Mouse (Mus musculus) E14TG2a.4 (cell line): ENCODE results near the gene Ccl6.

Experiments used
- H3K27me3 ChIP-seq: 2 replicates; pipeline ENCODE4 v1.6.1; 2014; ENCODE audit warnings: low read length, control low read depth; ENCODE audit not compliant: insufficient read depth
- H3K36me3 ChIP-seq: 2 replicates; pipeline ENCODE4 v1.6.1; 2014; ENCODE audit warnings: low read length, control low read depth; ENCODE audit not compliant: insufficient read depth
- H3K4me1 ChIP-seq: replicated peaks from 2 replicates; pipeline ENCODE4 v1.6.1; 2014; ENCODE audit warnings: low read depth, low read length, control low read depth
- H3K4me3 ChIP-seq: replicated peaks from 2 replicates; pipeline ENCODE4 v1.5.1; 2014; ENCODE audit warnings: mild to moderate bottlenecking, low read length
- H3K9me3 ChIP-seq: 2 replicates; pipeline ENCODE4 v1.6.1; 2014; ENCODE audit warnings: low read length, control low read depth
- CTCF ChIP-seq: conservative IDR thresholded peaks from 2 replicates; pipeline ENCODE4 v1.5.1; 2014; ENCODE audit warnings: low read length
- NANOG ChIP-seq: IDR thresholded peaks from 2 replicates; pipeline ENCODE4 v1.6.1; 2014; ENCODE audit warnings: borderline replicate concordance, low read length, mixed read lengths
- POU5F1 ChIP-seq: IDR thresholded peaks from 2 replicates; pipeline ENCODE4 v1.6.1; 2014; ENCODE audit warnings: low read length, borderline replicate concordance

Gene Ccl6

GRCm38 (mm10) chr11:83572834-83573233, 20.1 kb downstream of the Ccl6 start:
- no peaks in the 10 kb centered on the region for H3K27me3 ChIP-seq
- no peaks in the 10 kb centered on the region for H3K36me3 ChIP-seq
- no peak overlapping the region for H3K4me3 ChIP-seq
- 0 out of 2 replicates have a peak, but pooled peaks cover 3% of the 10 kb centered on the region for H3K4me1 ChIP-seq
- H3K9me3 ChIP-seq, result no peaks in the 10 kb centered on the region
- no peak for TF ChIP-seq CTCF
- no peak for TF ChIP-seq POU5F1
- TF ChIP-seq NANOG, result no peak

GRCm38 (mm10) chr11:83572223-83572622, 20.7 kb downstream of the Ccl6 start:
- Histone ChIP-seq H3K4me3 (no peak overlapping the region), H3K4me1 (0 out of 2 replicates have a peak, but pooled peaks cover 3% of the 10 kb centered on the region), H3K27me3 (no peaks in the 10 kb centered on the region), H3K9me3 (no peaks in the 10 kb centered on the region), H3K36me3 (no peaks in the 10 kb centered on the region)
- no peak for TF ChIP-seq POU5F1
- no peak for TF ChIP-seq CTCF
- no peak for TF ChIP-seq NANOG

DNA sequence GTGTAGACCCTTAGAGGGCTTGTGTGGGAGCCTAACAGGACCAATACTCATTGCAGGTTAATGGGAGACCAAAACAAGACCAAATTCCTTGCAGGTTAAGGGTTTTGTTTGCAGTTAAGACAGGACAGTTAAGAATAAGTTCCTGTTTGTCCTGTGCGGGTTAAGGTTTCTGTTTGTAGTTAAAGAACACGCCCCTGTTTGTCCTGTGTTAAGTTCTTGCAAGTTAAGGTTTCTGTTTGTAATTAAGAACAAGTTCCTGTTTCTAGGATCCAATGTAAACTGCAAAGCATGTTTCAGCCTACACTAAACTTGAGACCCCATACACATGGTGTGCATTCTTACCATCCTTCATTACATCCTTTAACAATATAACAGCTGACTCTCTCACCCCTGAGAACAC, 22.7 kb downstream of the Ccl6 start:
- no peaks in the 10 kb centered on the region for H3K27me3 ChIP-seq
- H3K9me3 ChIP-seq, result no peaks in the 10 kb centered on the region
- no peak for TF ChIP-seq POU5F1
- TF ChIP-seq CTCF, result no peak
- no peak for TF ChIP-seq NANOG
- H3K4me3 ChIP-seq, result no peak overlapping the region
- H3K4me1 ChIP-seq, result 0 out of 2 replicates have a peak, but pooled peaks cover 3% of the 10 kb centered on the region
- no peaks in the 10 kb centered on the region for H3K36me3 ChIP-seq

- TF ChIP-seq NANOG (no peak), POU5F1 (no peak), CTCF (no peak)
- Histone ChIP-seq H3K27me3 (no peaks in the 10 kb centered on the region), H3K36me3 (no peaks in the 10 kb centered on the region), H3K4me3 (no peak overlapping the region), H3K4me1 (0 out of 2 replicates have a peak, but pooled peaks cover 3% of the 10 kb centered on the region), H3K9me3 (no peaks in the 10 kb centered on the region)
Measured at GRCm38 (mm10) chr11:83569249-83569648, 23.6 kb downstream of the Ccl6 start.

GRCm38 (mm10) chr11:83568786-83569185, 24.1 kb downstream of the Ccl6 start:
- 0 out of 2 replicates have a peak, but pooled peaks cover 3% of the 10 kb centered on the region for H3K4me1 ChIP-seq
- no peaks in the 10 kb centered on the region for H3K9me3 ChIP-seq

DNA sequence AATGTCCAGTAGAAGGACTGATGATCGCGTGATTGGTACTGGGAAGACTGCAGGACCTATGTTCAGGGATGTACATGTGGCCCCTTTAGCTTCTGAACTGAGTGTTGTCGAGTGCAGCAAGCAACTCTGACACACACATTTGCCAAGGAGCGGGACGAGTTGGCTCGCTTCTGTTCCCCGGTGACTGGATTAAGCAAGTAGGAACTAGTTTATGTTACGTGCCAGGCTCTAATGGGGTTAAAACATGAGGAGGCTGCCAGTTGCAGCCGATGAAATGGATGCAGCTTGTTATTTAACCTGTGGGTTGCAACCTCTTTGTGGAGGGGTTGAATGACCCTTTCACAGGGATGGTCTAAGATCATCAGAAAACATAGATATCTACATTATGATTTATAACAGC, 24.8 kb downstream of the Ccl6 start:
- Histone ChIP-seq H3K27me3 (no peaks in the 10 kb centered on the region), H3K36me3 (no peaks in the 10 kb centered on the region), H3K9me3 (no peaks in the 10 kb centered on the region), H3K4me1 (0 out of 2 replicates have a peak, but pooled peaks cover 2% of the 10 kb centered on the region), H3K4me3 (no peak overlapping the region)
- TF ChIP-seq NANOG, result no peak
- TF ChIP-seq POU5F1, result no peak
- TF ChIP-seq CTCF, result no peak

More at GRCm38 (mm10) chr11:83568786-83569185, 24.1 kb downstream of the Ccl6 start:
- Histone ChIP-seq H3K27me3 (no peaks in the 10 kb centered on the region), H3K36me3 (no peaks in the 10 kb centered on the region), H3K4me3 (no peak overlapping the region)
- no peak for TF ChIP-seq NANOG
- TF ChIP-seq CTCF, result no peak
- no peak for TF ChIP-seq POU5F1

DNA sequence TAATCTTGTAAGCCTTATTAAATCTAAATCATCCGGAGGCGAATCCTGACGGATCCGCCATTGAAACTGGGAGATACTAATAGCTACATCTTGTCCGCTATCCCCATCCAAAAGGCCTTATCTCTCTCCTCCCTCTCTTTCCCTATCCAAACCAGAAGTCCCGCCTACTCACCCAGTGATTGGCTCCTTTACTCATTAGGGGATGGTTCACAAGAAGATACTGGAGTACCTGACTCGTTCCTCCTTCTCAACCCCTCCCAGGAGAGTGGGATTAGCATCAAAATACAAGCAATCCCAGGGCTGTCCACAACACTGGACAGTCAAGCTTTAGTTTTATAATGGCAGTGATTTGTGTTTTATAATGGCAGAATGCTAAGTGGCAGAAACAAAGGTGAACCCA, 25.6 kb downstream of the Ccl6 start:
- no peaks in the 10 kb centered on the region for H3K36me3 ChIP-seq
- no peaks in the 10 kb centered on the region for H3K4me1 ChIP-seq
- TF ChIP-seq CTCF (no peak), NANOG (no peak), POU5F1 (no peak)
- no peaks in the 10 kb centered on the region for H3K9me3 ChIP-seq
- no peaks in the 10 kb centered on the region for H3K27me3 ChIP-seq
- H3K4me3 ChIP-seq, result no peak overlapping the region

GRCm38 (mm10) chr11:83566617-83567016, 26.3 kb downstream of the Ccl6 start:
- Histone ChIP-seq H3K4me1 (no peaks in the 10 kb centered on the region), H3K36me3 (no peaks in the 10 kb centered on the region), H3K4me3 (no peak overlapping the region), H3K27me3 (no peaks in the 10 kb centered on the region), H3K9me3 (no peaks in the 10 kb centered on the region)
- TF ChIP-seq CTCF (no peak), NANOG (no peak), POU5F1 (no peak)

GRCm38 (mm10) chr11:83563754-83564153, 29.1 kb downstream of the Ccl6 start:
- Histone ChIP-seq H3K36me3 (no peaks in the 10 kb centered on the region), H3K27me3 (no peaks in the 10 kb centered on the region), H3K4me3 (no peak overlapping the region), H3K9me3 (no peaks in the 10 kb centered on the region), H3K4me1 (no peaks in the 10 kb centered on the region)
- no peak for TF ChIP-seq CTCF
- TF ChIP-seq POU5F1, result no peak
- TF ChIP-seq NANOG, result no peak

DNA sequence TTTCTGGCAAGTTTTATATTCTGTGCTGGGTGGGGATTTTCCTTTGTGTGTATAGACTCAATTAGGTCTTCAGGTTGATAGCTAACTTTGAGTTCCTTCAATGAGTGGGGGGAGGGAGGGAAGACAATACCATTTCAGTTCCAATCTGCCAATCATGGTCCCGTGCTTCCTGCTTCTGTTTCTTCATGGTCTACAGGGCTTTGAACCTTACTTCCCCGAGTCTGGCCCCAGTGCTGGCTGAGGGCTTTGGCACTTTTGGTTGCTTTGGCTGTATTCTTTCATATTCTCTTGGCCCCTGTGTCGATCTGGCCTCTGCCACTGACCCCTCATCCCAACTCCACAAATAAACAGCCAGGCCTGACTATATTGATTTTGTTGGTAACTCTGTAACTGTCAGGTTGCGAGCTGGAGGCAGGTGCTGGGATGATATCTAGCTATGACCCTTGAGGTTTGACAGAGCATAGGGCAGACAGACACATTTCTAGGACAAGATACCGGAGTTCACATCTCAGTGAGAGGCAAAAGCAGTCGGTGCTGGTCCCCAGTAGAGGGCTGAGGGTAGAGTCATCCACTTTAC, 30.5 kb downstream of the Ccl6 start:
- TF ChIP-seq NANOG (no peak), POU5F1 (no peak), CTCF (no peak)
- Histone ChIP-seq H3K36me3 (no peaks in the 10 kb centered on the region), H3K4me3 (no peak overlapping the region), H3K9me3 (no peaks in the 10 kb centered on the region), H3K27me3 (0 out of 2 replicates have a peak, but pooled peaks cover 5% of the 10 kb centered on the region), H3K4me1 (no peaks in the 10 kb centered on the region)
